ENCODE assay signal across 7 mouse cellular contexts in the genomic region with DNA sequence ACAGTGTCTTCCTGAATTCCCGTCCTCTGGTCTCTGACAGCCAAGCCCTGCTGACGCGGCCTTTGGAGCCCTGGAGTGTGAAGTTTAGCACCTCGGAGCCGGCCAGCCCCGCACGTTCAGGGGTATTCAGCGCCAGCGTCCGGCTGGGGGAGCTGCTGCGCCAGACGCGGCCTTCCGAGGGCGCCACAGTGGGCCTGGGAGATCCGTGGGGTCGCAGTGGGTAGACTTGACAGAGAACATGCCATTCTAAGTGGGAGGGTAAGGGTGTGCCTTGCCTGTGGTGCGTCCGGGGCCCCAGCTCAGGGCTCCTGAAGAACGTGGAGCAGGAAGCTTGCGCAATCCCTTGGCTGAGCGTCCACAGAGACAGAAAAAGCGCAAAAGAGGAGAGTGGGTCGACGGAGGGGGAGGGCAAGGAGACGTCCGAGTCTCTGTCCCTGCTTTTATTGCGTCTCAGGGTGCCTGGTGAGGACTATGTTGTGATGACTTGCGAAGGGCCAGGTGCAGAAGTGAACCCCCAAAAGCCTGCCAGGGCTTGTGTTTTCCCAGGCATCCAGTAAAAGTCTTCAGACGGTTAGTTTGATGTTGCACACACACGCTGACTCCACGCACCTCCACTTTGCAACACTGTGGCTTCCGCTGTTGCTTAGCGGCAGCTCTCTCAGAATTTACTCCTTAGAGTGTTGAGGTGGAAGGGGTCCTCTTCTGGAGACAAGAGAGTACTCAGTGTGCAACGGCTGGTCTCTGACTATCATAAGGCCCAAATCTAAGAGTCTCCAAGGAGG. TPM values are rescaled to one million over a fixed set of nuclear protein-coding genes. Genes with fewer than 3 reads are reported as not detected.
DNase-seq lines count a peak whose midpoint lies in the region; ATAC-seq lines count a peak whose summit lies in the region.

No protein-coding gene starts in this region.

- no peaks in the 10 kb centered on the region for H3K36me3 ChIP-seq in limb, embryonic 10.5 days

- under 1% methylated on average over 35 of the region's 35 CpGs for WGBS in limb, embryonic 10.5 days

- intact Hi-C loops in heart, postnatal 10 days (cut with DNase I) = loop anchor here (2.0 kb wide), 2 partner anchors 37 to 103 kb away; no protein-coding TSS in a partner anchor

- no peaks in the 10 kb centered on the region for H3K9me3 ChIP-seq in limb, embryonic 10.5 days (replicated peaks)

- peak overlapping the region; percentile 20 for H3K4me3 ChIP-seq in limb, embryonic 10.5 days

- H3K4me1 ChIP-seq in limb, embryonic 10.5 days = peaks cover 89% of the 10 kb centered on the region

- H3K27me3 ChIP-seq in limb, embryonic 10.5 days (ENCODE audit: low read depth, poor library complexity, severe bottlenecking) = peaks cover 86% of the 10 kb centered on the region

- DNase-seq in B cell, adult 2 months = peak; percentile 46 to 47
- DNase-seq in ES-CJ7 (ENCODE audit: low read depth, low spot score) = peak; percentile 55
- peak; percentile 60 for DNase-seq in embryo, embryonic 11 days
- DNase-seq in heart, postnatal 10 days = peak; percentile 47 to 58
- peak; percentile 67 for DNase-seq in limb, embryonic 10.5 days (ENCODE audit: low spot score)
- peak; percentile 51 for DNase-seq in thymus, postnatal 14 days

- peak overlapping the region; percentile 61; the same call in 1 of the 2 replicates for H3K27ac ChIP-seq in limb, embryonic 10.5 days

- peak; percentile 12 for ATAC-seq in megakaryocyte progenitor cell, adult 5-6 weeks (replicated peaks; ENCODE audit: poor library complexity)

RNA-seq across cellular contexts. Expression of gene Cbx4, which starts 1.5 kb away (rescaled TPM):
- 10 to 100 TPM; 22.1 to 22.6 TPM for total RNA-seq in heart, postnatal 10 days (2021)
- polyA plus RNA-seq in limb, embryonic 10.5 days (2016; fragmentation: Nextera tagmentation; extraction: Ambion mirVana) = 4.3 and 7.1 TPM in 2 replicates
- 19.9 and 21.5 TPM in 2 replicates for total RNA-seq in megakaryocyte progenitor cell, adult 5-6 weeks (2015)
- total RNA-seq in megakaryocyte progenitor cell, adult 5-6 weeks (2017) = 24.8 and 25.4 TPM in 2 replicates

RNA-seq across cellular contexts. Expression of gene Cbx8, which starts 46.7 kb away (rescaled TPM):
- total RNA-seq in heart, postnatal 10 days (2021) = 1 to 10 TPM; 5.6 to 7.5 TPM
- polyA plus RNA-seq in limb, embryonic 10.5 days (2016; fragmentation: Nextera tagmentation; extraction: Ambion mirVana) = 12.2 and 15.1 TPM in 2 replicates
- 1.9 and 2.1 TPM in 2 replicates for total RNA-seq in megakaryocyte progenitor cell, adult 5-6 weeks (2015)
- total RNA-seq in megakaryocyte progenitor cell, adult 5-6 weeks (2017) = 2.7 and 3.6 TPM in 2 replicates

Comparison
In these comparisons a context has a peak if more than half of its experiments do, and no peak if none do; other contexts are left out.
1. Peak in every context shown above with its lines: DNase-seq, ATAC-seq, H3K4me3 ChIP-seq and H3K27ac ChIP-seq.